ENCODE assay signal across 23 mouse cellular contexts in the genomic region with DNA sequence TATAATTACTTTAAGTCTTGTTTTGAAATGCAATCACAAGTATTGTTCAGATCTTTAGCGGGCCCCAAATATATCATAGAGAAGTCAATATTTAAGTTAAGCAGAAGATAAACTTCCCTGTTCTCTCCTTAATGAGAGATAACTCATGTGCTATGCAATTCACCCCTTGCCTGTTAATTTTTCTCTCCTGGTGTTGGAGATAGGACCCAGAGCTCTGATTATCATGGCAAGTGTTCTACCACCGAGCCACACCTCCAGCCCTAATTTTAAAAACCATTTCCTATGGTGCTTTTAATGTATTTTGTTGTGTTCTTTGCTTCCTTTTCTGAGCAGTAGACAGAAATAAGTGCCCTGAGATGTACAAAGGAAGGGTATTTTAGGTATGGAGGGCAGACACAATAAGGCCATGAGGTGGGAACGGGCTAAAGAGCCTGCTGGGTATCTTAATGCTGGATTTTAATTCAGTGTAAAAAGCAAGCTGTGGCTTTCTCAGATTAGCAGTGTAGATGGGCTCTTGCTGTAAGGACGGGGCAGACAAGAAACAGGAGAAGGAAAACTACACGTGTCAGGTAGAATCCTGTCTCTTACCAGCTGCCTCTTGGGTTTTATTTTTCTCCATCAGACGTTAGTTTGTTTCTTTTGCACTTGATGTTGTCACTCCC. TPM values are rescaled to one million over a fixed set of nuclear protein-coding genes. Genes with fewer than 3 reads are reported as not detected.
DNase-seq lines count a peak whose midpoint lies in the region; ATAC-seq and TF ChIP-seq lines count a peak whose summit lies in the region.
"Had no signal": no experiment of that assay in that cellular context is flagged by ENCODE, and none has a peak within 500 bp of the region (broad histone marks: within the 10 kb centered on the region; RNA-seq: fewer than 3 reads in every experiment).

No protein-coding gene starts in this region.

- DNase-seq in liver, adult 2 months (ENCODE audit: extremely low read depth, low read depth, low spot score) = no peak
- DNase-seq in liver = no peak
- peak; percentile 9 for DNase-seq in c-Kit-negative CD71-positive TER-119-positive erythroid progenitor cells, embryonic 14.5 days (ENCODE audit: low read depth, low spot score)
- peak; percentile 46 for DNase-seq in liver, embryonic 13.5 days
- no peak for DNase-seq in layer of hippocampus, adult 11-12 months (ENCODE audit: low spot score)
- no peak for DNase-seq in urinary bladder, postnatal 14 days (ENCODE audit: low spot score)
- DNase-seq: adrenal gland, postnatal 14 days; cerebellum, adult 2 months; heart, postnatal 14 days; kidney, adult 11 months; lung, postnatal 10 days; spleen, adult 18-20 months; thymus, postnatal 25 days had no signal

- peaks cover 33% of the 10 kb centered on the region for H3K79me2 ChIP-seq in liver, adult 2 months (ENCODE audit: control insufficient read depth, insufficient read depth, low read length)

- H3K36me3 ChIP-seq in liver, adult 2 months (ENCODE audit: control insufficient read depth, insufficient read depth, low read length) = peaks cover 6% of the 10 kb centered on the region; the same call in 1 of the 2 replicates
- H3K36me3 ChIP-seq in liver, embryonic 13.5 days = no peaks in the 10 kb centered on the region
- H3K36me3 ChIP-seq in small intestine, adult 2 months (ENCODE audit: control insufficient read depth, insufficient read depth, low read length) = peaks cover 2% of the 10 kb centered on the region; the same call in 1 of the 2 replicates
- H3K36me3 ChIP-seq: forebrain, embryonic 15.5 days; hindbrain, embryonic 13.5 days; neural tube, embryonic 12.5 days had no signal

- H3K9ac ChIP-seq in liver, adult 2 months (ENCODE audit: low read depth, low read length) = no peak overlapping the region
- H3K9ac ChIP-seq in liver, embryonic 13.5 days = peak overlapping the region; percentile 46; the same call in 1 of the 2 replicates
- H3K9ac ChIP-seq: forebrain, embryonic 15.5 days; hindbrain, embryonic 13.5 days; neural tube, embryonic 12.5 days had no signal

- H3K27me3 ChIP-seq in liver, adult 2 months (ENCODE audit: control insufficient read depth, insufficient read depth, low read length) = no peaks in the 10 kb centered on the region
- no peaks in the 10 kb centered on the region for H3K27me3 ChIP-seq in liver, embryonic 13.5 days
- no peaks in the 10 kb centered on the region for H3K27me3 ChIP-seq in small intestine, adult 2 months (ENCODE audit: control insufficient read depth, insufficient read depth, low read length)
- H3K27me3 ChIP-seq: forebrain, embryonic 15.5 days; hindbrain, embryonic 13.5 days; neural tube, embryonic 12.5 days had no signal

- H3K4me2 ChIP-seq in liver, embryonic 13.5 days = peak overlapping the region; percentile 67
- H3K4me2 ChIP-seq: forebrain, embryonic 15.5 days; hindbrain, embryonic 13.5 days; neural tube, embryonic 12.5 days had no signal

- WGBS in liver, adult 2 months = 71% methylated on average over 6 of the region's 6 CpGs
- WGBS in liver, embryonic 13.5 days (ENCODE audit: insufficient replicate concordance) = 17% methylated on average over 6 of the region's 6 CpGs
- WGBS in small intestine, adult 2 months = 41% methylated on average over 6 of the region's 6 CpGs

- H3K4me3 ChIP-seq in liver, adult 2 months (ENCODE audit: insufficient read depth, low read depth, low read length) = no peak overlapping the region
- peak overlapping the region; percentile 33 for H3K4me3 ChIP-seq in liver, embryonic 13.5 days (replicated peaks)
- H3K4me3 ChIP-seq in small intestine, adult 2 months (ENCODE audit: low read depth, low read length) = no peak overlapping the region
- H3K4me3 ChIP-seq: embryonic facial prominence, embryonic 10.5 days; forebrain, embryonic 15.5 days; hindbrain, embryonic 13.5 days; neural tube, embryonic 12.5 days had no signal

- no peak for TF ChIP-seq CTCF in liver, adult 2 months (IDR thresholded peaks at IDR 0.05; ENCODE audit: low read depth, low read length)
- TF ChIP-seq CTCF in small intestine, adult 2 months (IDR thresholded peaks at IDR 0.05; ENCODE audit: extremely low read depth, insufficient read length, insufficient replicate concordance, low read depth, low read length) = no peak

- peak; percentile 85 for ATAC-seq in liver, embryonic 13.5 days (ENCODE audit: low read depth)
- ATAC-seq: forebrain, embryonic 15.5 days had no signal

- no peaks in the 10 kb centered on the region for H3K9me3 ChIP-seq in liver, embryonic 13.5 days (replicated peaks)
- H3K9me3 ChIP-seq: embryonic facial prominence, embryonic 10.5 days; forebrain, embryonic 15.5 days; hindbrain, embryonic 13.5 days; neural tube, embryonic 12.5 days had no signal

- H3K4me1 ChIP-seq in liver, adult 2 months (ENCODE audit: control insufficient read depth, insufficient read depth, low read length) = peaks cover 22% of the 10 kb centered on the region
- peaks cover 58% of the 10 kb centered on the region for H3K4me1 ChIP-seq in liver, embryonic 13.5 days (replicated peaks)
- H3K4me1 ChIP-seq in small intestine, adult 2 months (ENCODE audit: control insufficient read depth, insufficient read depth, insufficient read length, low read length) = peaks cover 17% of the 10 kb centered on the region; the same call in 1 of the 2 replicates
- H3K4me1 ChIP-seq: forebrain, embryonic 15.5 days; hindbrain, embryonic 13.5 days; neural tube, embryonic 12.5 days had no signal

- peak overlapping the region; percentile 50; the same call in 1 of the 2 replicates for H3K27ac ChIP-seq in liver, adult 2 months (replicated peaks; ENCODE audit: insufficient read depth, low read depth, low read length)
- H3K27ac ChIP-seq in liver, embryonic 13.5 days = peak overlapping the region; percentile 94
- H3K27ac ChIP-seq in small intestine, adult 2 months (ENCODE audit: insufficient read depth, low read depth, low read length) = peak overlapping the region; percentile 47; the same call in 1 of the 2 replicates
- H3K27ac ChIP-seq: embryonic facial prominence, embryonic 10.5 days; forebrain, embryonic 15.5 days; hindbrain, embryonic 13.5 days; kidney, postnatal 0 days; neural tube, embryonic 12.5 days had no signal

- no peak for TF ChIP-seq POLR2A in liver, adult 2 months (IDR thresholded peaks at IDR 0.05; ENCODE audit: extremely low read depth, insufficient read depth, low read length)
- no peak for TF ChIP-seq POLR2A in small intestine, adult 2 months (IDR thresholded peaks at IDR 0.05; ENCODE audit: low read depth, low read length)

RNA-seq across cellular contexts. Expression of a gene that starts 11.0 kb away (rescaled TPM):
- not detected in 2 replicates for total RNA-seq in liver, adult 2 months (2014; rRNA removed)
- polyA plus RNA-seq in liver, adult 2 months (2012; rRNA removed) = not detected in 2 replicates
- not detected in 2 replicates for polyA plus RNA-seq in liver, embryonic 13.5 days (2015; fragmentation: Nextera tagmentation; extraction: Ambion mirVana)
- polyA plus RNA-seq in small intestine, adult 2 months (2012; rRNA removed) = not detected in 2 replicates
- total RNA-seq: adrenal gland, postnatal 14 days; gastrocnemius, postnatal 4 days; heart, postnatal 14 days; layer of hippocampus, adult 8-10 months; left cerebral cortex, postnatal 25 days had no signal
- polyA plus RNA-seq: cerebellum, adult 2 months; forebrain, embryonic 15.5 days; hindbrain, embryonic 13.5 days; kidney, postnatal 0 days; limb, embryonic 14.5 days; neural tube, embryonic 12.5 days had no signal

RNA-seq across cellular contexts. Expression of a gene that starts 20.4 kb away (rescaled TPM):
- total RNA-seq in liver, adult 2 months (2014; rRNA removed) = 40.1 and 58.3 TPM in 2 replicates
- 52.0 and 55.3 TPM in 2 replicates for polyA plus RNA-seq in liver, adult 2 months (2012; rRNA removed)
- polyA plus RNA-seq in liver, embryonic 13.5 days (2015; fragmentation: Nextera tagmentation; extraction: Ambion mirVana) = 6.2 and 6.9 TPM in 2 replicates
- 90.1 and 205 TPM in 2 replicates for polyA plus RNA-seq in small intestine, adult 2 months (2012; rRNA removed)

Comparison
In these comparisons a context has a peak if more than half of its experiments do, and no peak if none do; other contexts are left out.
1. DNase-seq: peak in c-Kit-negative CD71-positive TER-119-positive erythroid progenitor cells, embryonic 14.5 days (single experiment) and liver, embryonic 13.5 days (single experiment); none in liver, adult 2 months (single experiment), liver (single experiment), layer of hippocampus, adult 11-12 months (single experiment) and urinary bladder, postnatal 14 days (single experiment).
2. Peak in every context shown above with its lines, with median percentiles within 50 percentile points of each other: H3K27ac ChIP-seq.